Mouse (Mus musculus): Measurements from ENCODE around the gene Cdkal1. TPM values are rescaled to one million over a fixed set of nuclear protein-coding genes. Genes with fewer than 3 reads are reported as not detected.

Gene Cdkal1
- total RNA-seq, 1 experiment from 2014 or later = 28.4 TPM

DNA sequence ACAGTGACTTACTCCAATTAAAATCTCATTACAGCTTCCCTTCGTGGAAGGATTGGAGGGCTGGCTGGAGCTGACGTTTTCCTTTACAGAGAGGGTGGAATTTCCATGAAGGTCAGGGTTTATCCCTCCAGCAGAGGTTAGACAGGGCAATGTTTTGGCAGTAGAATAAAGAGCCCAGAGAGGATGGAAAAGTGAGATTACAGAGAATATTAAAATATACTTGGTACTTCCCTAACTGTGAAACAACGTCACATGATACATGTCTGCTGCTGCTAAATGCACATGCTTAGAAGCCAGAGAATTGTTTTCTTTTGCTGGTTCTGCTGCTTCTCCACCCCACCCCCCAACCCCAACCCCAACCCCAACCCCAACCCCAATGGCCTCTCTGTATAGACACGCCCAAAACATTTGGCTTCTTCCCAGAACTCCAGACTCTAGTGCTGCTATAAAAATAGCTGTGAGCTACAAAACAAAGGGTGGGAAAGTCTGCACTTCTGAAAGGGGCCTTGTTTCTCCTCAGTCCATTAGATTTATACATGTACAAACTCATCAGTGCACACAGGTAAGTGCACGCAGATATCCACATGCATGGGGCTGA lies 677.5 kb downstream of the Cdkal1 start:
- DNase-seq = no peak

DNA sequence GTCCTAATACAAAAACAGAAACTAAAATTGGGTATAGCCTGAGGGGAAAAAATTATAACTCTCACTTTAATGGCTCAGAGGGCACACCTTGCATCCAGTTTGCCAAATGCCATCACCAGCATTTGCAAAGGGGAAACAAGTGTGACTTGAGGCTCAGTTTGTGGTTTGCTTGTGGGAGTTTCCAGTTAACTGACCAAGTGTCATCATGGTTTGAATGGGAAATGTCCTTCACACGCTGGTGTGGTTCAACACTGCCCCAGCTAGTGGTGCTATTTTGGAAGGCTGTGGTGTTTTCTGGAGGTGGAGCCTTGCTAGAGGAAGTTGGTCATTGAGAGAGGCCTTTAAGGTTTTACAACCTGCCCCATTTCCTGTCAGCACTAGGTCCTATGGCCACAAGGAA lies 686.1 kb downstream of the Cdkal1 start:
- no peak for DNase-seq

GRCm38 (mm10) chr13:29164845-29165524 lies 690.5 kb downstream of the Cdkal1 start:
- no peak for DNase-seq

GRCm38 (mm10) chr13:29162867-29163514 lies 692.5 kb downstream of the Cdkal1 start:
- DNase-seq = no peak

GRCm38 (mm10) chr13:29162444-29162843 lies 693.0 kb downstream of the Cdkal1 start:
- peak; percentile 16 for DNase-seq

- no peak for DNase-seq
Measured at GRCm38 (mm10) chr13:29161436-29161835, 694.0 kb downstream of the Cdkal1 start.

DNA sequence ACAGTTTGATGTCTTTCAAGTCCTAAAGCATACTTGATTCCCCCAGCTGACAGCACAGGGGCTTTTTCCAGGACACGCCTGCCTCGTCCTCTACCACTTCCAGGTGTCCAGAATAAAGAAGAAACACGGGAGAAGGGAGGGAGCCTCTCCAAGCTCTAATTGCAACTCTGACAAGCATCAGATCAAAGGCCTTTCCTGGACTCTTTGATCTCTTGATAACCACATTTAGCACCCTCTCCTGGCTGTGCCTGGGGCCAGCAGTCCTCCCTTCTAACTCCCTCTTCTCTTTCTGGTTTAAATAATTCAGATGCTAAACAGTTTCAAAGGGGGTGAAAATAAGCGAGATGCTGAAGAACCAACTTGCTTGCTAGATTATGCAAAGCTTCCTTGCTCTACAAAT lies 698.8 kb downstream of the Cdkal1 start:
- DNase-seq = peak; percentile 46

DNA sequence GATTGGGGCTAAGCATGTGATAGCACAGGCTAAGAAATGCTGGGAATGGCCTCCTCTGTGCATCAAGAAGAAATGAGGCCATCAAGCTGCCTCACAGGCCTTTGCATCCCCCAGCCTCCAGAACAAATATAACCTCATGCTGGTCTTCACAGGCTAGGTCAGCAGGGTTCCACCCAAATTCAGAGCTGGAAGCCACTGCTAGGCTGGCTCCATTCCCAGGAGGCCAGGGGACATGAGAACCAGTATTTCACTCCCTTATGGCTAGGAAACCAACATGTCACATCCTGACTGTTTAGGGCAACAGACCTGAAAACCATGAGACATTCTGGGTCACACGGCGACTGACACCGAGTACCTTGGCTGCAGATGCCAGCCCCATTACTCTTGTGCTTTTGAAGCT lies 700.2 kb downstream of the Cdkal1 start:
- DNase-seq = peak; percentile 13

- no peak for DNase-seq
Measured at GRCm38 (mm10) chr13:29150120-29150519, 705.4 kb downstream of the Cdkal1 start.

GRCm38 (mm10) chr13:29149404-29149803 lies 706.1 kb downstream of the Cdkal1 start:
- no peak for DNase-seq

DNA sequence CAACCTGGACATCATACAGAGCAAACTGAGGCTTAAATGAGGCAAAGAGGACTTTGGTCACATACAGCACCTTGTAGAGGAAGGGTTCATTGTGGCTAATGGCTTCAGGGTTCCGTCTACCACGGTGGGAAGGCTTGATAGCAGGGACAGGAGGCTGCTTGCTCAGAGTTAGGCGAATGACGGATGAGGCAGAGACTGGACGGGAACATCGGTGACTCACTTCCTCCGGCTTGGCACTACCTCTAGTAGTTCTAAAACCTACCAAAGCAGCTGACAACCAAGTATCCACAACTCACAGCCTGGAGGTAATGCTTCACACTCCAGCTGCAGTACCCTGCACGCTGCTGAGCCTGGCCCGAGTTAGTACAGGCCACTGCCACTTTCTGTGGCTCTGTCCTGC lies 706.9 kb downstream of the Cdkal1 start:
- peak; percentile 34 for DNase-seq

Other genes with a start within 250 kb of the Cdkal1 start
- 11.5 and 12.3 TPM in 2 replicates for gene E2f3, start 130.4 kb upstream of the Cdkal1 start, total RNA-seq (2021)